Mouse (Mus musculus) ES-E14 (cell line): ENCODE data around the gene Arhgap23.

Experiments used
- HCFC1 ChIP-seq: IDR thresholded peaks from 2 replicates; pipeline ENCODE4 v1.6.1; 2012; ENCODE audit warnings: low read length, inconsistent platforms, borderline replicate concordance; ENCODE audit not compliant: insufficient read depth
- ZC3H11A ChIP-seq: IDR thresholded peaks from 2 replicates; pipeline ENCODE4 v1.6.1; 2012; ENCODE audit warnings: low read depth, mild to moderate bottlenecking, inconsistent platforms, low read length, borderline replicate concordance
- ZNF384 ChIP-seq: IDR thresholded peaks from 2 replicates; pipeline ENCODE4 v1.6.1; 2012; ENCODE audit warnings: low read depth, low read length, inconsistent platforms

- no peak for TF ChIP-seq ZC3H11A
- no peak for TF ChIP-seq HCFC1
- TF ChIP-seq ZNF384 = no peak
Observed at GRCm38 (mm10) chr11:97445596-97445995, 30.3 kb downstream of the Arhgap23 start.
